Mouse (Mus musculus): ENCODE measurements at regions not wholly inside any gene's neighbourhood (a gene's known extent, or its start where the extent isn't known, plus 50 kb on each side); places are given as distances from the start of the nearest gene placed in this dataset.
A peak's percentile ranks its signal among the peaks of the same experiment; 100 is the strongest.
"Not testable (repeated sequence)": the region's sequence is repeated elsewhere in the genome, so short reads cannot be mapped to it uniquely, and the experiment has no call there.

GRCm38 (mm10) chr10:99320797-99321196, 57.8 kb downstream of the Dusp6 start:
- no peak; the same call in 1 of the 2 replicates for ATAC-seq (replicated peaks; ENCODE audit: poor library complexity, severe bottlenecking)

GRCm38 (mm10) chr10:99323358-99323757, 60.3 kb downstream of the Dusp6 start:
- ATAC-seq (replicated peaks; ENCODE audit: poor library complexity, severe bottlenecking), result no peak

DNA sequence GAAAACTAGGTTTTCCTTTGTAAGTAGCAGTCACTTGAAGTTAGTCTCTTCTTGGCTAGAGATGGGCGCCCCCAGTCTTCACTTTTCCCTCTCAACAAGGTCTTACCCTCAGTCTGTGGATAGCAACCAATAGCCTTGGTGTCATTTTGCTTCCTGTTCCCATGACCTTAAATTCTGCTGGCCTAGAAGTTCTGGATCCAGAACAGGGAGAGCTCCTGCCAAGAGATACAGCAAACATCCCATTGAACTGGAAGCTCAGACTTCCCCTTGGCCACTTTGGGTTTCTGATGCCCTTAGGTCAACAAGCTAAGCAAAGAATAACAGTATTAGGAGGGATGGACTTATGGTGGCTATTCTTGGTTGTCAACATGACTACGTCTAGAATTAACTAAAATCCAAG, 64.5 kb downstream of the Dusp6 start:
- ATAC-seq (replicated peaks; ENCODE audit: poor library complexity, severe bottlenecking), result no peak

- ATAC-seq (replicated peaks; ENCODE audit: poor library complexity, severe bottlenecking), result peak; percentile 73
These were observed 65.5 kb downstream of the Dusp6 start for GRCm38 (mm10) chr10:99328568-99328967.

DNA sequence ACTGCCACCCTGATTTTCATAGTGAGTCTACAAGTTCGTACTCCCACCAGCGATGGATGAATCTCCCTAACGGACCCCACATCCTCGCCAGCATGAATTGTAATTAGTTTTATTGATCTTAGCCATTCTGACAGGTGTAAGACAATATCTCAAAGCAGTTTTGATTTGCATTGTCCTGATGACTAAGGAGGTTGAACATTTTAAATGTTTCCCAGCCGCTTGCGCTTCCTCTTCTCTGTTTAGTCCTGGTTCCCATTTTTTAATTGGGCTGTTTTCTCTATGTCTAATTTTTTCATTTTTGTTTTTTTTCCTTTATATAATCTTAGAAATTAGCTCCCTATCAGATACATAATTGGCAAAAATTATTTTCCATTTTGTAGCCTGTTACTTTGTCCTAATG, 66.4 kb downstream of the Dusp6 start:
- peak; percentile 67; the same call in 1 of the 2 replicates for ATAC-seq (replicated peaks; ENCODE audit: poor library complexity, severe bottlenecking)

- ATAC-seq (replicated peaks; ENCODE audit: poor library complexity, severe bottlenecking), result no peak
These were observed 67.5 kb downstream of the Dusp6 start for GRCm38 (mm10) chr10:99330519-99330918.

DNA sequence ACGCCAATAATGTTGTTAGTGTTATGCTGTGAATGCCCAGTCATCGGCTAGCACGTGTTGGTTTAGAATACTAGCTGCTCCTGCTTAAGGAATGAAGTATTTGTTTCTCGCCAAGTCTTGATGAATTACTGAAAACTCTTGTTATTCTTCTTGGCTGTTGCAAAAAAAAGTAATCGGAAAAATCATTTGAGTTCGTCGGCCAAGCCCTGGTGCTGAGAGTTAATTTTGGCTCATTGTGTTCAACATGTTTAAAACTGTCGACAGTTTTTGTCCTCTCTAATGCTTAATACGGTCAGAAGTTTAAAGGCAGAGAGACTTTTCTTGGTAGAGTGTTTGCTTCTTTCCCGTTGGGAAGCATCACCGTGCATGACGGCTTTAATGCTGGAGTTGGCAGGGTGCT, 68.8 kb downstream of the Dusp6 start:
- no peak for ATAC-seq (replicated peaks; ENCODE audit: poor library complexity, severe bottlenecking)

GRCm38 (mm10) chr10:99333831-99334230, 70.8 kb downstream of the Dusp6 start:
- ATAC-seq (replicated peaks; ENCODE audit: poor library complexity, severe bottlenecking), result no peak

DNA sequence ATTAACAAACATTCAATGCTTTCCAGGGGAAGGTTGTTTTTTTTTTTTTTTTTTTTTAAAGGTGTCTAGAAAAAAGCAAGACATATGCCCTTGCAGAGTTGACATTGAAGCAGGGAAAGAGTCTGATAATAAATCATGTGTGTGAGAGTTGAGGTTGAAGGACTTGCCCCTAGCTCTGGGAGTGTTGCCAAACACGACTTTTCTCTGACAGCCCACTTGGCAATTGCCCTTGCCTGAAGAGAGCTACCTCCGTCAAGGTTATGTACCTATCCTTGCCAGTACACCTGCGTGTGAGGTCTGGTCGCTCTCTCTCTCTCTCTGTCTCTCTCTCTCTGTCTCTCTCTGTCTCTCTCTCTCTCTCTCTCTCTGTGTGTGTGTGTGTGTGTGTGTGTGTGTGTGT, 73.1 kb downstream of the Dusp6 start:
- ATAC-seq (replicated peaks; ENCODE audit: poor library complexity, severe bottlenecking), result no peak

DNA sequence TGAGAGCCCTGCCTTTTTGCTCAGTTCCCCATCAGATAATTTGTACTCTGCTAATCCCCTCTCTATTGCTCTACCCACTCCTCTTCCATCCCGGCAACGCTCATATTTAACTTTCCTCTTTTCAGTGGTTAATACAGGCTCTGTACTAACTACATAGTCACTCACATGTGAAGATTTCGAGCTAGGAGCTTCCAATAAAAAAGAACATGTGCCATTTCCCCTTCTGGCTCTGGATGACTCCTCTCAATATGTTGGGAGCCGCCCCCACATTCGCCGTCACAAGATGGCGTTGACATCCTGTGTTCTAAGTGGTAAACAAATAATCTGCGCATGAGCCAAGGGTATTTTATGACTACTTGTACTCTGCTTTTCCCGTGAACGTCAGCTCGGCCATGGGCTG, 75.8 kb downstream of the Dusp6 start:
- ATAC-seq (replicated peaks; ENCODE audit: poor library complexity, severe bottlenecking), result not testable (repeated sequence)

- ATAC-seq (replicated peaks; ENCODE audit: poor library complexity, severe bottlenecking), result not testable (repeated sequence)
These were observed 76.4 kb downstream of the Dusp6 start for GRCm38 (mm10) chr10:99339291-99339912.

- not testable (repeated sequence) for ATAC-seq (replicated peaks; ENCODE audit: poor library complexity, severe bottlenecking)
These were observed 77.0 kb downstream of the Dusp6 start for GRCm38 (mm10) chr10:99340057-99340456.

DNA sequence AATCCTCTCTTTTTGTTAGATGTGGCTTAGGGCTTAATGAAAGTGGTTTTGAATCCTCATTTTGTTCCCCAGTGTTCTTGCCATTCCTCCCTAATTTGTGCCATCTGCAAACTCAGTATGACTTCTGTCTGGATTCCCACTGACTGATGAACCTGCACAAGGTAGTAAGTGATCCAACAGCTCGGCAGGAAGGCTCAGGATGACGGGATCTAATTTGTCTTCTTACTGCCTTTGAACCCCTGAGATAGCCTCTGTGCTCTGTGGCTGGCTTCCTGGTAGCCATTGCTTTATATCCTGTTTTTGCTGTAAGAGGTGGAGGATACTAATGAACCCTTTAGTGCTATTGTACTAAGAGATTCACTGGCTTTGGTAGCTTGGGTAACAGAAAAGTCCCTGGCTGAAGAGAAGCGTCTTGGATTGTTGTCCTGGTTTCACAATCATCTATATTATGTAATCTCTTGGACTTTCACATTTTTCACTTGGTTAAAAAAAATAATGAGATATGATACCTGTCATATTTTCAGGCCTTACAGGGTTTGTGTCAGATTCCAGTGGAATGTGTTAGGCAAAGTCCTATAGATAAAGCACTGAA, 86.2 kb downstream of the Dusp6 start:
- peak; percentile 69 for ATAC-seq (replicated peaks; ENCODE audit: poor library complexity, severe bottlenecking)

DNA sequence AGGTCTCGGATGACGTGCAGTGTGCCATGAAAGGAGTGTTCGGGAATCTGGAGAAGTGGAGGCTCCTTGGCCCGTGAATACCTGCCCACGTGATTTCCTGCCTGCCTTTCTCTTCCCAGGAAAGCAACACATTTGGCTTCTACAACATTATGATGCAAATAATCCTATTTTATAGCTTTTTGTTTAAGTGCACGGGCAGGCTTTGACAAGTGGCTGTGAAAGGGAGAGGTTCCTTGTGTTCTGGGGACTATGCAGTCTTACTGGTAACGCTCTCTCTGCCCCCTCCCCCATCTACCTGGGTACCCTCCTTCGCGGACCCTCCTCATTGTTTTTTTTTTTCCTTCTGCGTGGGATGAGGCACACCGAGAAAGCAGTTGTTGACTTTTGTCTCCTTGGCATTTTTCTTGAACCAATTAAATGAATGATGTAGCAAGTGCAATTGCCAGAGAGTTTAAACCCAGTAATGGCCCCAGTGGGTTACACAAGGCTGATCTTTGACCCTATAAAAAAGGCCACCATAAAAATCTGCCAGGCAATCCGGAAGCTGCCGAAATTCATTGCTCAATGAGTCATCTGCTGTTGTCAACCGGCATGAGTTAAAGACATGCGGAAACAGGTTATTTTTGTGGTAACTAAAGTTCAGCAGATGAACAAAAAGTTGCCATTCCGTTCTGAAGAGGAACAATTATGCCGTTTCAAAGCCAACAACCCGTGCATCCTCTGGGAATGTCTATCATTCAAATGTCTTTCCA, 90.7 kb downstream of the Dusp6 start:
- peak; percentile 77 for ATAC-seq (replicated peaks; ENCODE audit: poor library complexity, severe bottlenecking)

DNA sequence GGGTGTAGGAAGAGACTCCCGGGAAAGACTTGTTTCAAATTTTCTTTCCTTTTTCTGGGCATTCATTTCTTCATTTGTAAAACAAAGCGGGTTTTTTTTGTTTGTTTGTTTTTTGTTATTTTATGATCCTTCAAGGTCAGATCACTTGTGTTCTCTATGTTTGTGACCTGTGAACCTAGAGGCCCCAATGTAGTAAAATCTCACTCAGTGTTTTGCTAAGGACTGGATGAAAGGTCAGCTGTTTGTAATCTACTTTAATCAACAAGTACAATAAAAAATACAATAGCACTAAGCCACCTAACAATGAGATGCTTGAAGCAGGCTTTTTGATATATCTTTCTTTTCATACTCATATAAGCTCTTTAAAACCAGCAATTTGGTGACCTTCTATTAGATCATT, 91.3 kb downstream of the Dusp6 start:
- no peak for ATAC-seq (replicated peaks; ENCODE audit: poor library complexity, severe bottlenecking)

GRCm38 (mm10) chr10:99355303-99355702, 92.3 kb downstream of the Dusp6 start:
- peak; percentile 64 for ATAC-seq (replicated peaks; ENCODE audit: poor library complexity, severe bottlenecking)

- no peak for ATAC-seq (replicated peaks; ENCODE audit: poor library complexity, severe bottlenecking)
These were observed 93.2 kb downstream of the Dusp6 start for GRCm38 (mm10) chr10:99356221-99356620.

GRCm38 (mm10) chr10:99356883-99357282, 93.9 kb downstream of the Dusp6 start:
- ATAC-seq (replicated peaks; ENCODE audit: poor library complexity, severe bottlenecking), result no peak

DNA sequence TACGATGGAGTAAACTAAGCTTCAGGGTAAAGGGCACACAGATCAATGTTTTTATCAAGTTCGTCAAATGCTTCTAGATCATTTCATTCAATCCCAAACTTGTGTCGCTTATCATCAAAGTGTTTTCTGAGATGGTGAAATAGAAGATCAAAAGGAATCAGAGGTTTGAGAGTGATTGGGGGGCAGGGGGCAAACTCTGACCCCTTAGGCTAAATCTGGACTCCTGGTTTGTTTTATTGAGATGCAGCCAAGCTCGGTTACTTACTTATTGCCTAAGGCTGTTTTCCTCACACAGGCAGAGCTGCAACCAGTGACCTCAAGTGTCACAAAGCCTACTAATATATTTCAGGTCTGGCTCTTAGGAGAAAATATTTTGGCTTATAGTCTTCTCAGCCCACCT, 94.3 kb downstream of the Dusp6 start:
- ATAC-seq (replicated peaks; ENCODE audit: poor library complexity, severe bottlenecking), result no peak

DNA sequence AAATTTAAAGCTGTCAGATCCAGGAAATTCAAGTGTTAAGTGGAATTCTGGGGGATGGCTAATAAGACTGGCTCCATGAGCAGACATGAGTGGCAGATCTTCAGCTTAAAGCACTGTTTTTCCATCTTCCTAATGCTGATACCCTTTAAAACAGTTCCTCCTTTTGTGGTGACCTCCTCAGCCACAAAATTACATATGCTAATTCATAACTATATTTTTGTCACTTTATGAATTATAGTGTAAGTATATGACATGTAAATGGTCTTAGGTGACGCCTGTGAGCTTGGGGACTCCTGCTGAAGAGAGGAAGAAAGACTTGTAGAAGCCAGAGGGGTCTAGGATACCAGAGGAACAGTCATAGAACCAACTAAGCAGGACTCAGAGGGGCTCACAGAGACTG, 95.2 kb downstream of the Dusp6 start:
- peak; percentile 59 for ATAC-seq (replicated peaks; ENCODE audit: poor library complexity, severe bottlenecking)

DNA sequence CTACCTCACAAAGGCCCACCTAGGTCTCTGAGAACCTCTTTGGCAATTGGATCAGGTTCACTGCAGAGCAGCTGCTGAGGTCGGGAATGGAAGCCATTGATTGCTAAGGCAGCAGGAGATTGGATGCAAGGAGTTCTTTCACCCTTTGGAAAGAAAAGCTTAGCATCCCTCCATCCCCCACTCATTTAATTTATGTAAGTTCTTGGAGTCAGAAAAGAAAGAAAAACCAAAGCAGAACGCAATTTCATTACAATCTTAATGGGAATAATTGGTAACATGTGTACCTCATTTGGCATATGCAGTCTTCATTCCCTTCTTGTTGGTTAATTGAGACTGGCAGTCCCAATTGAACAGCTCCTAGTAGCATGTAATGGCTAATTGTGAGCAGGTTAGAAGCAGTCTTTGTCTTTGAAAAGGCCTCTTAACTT, 96.4 kb downstream of the Dusp6 start:
- ATAC-seq (replicated peaks; ENCODE audit: poor library complexity, severe bottlenecking), result no peak

GRCm38 (mm10) chr10:99360601-99361000, 97.6 kb downstream of the Dusp6 start:
- not testable (repeated sequence) for ATAC-seq (replicated peaks; ENCODE audit: poor library complexity, severe bottlenecking)

All from granulocyte monocyte progenitor cell, adult 5-6 weeks (primary cell).